Mouse (Mus musculus) spleen, postnatal 0 days (tissue): ENCODE data around the gene Trp53rka. TPM values are rescaled to one million over a fixed set of nuclear protein-coding genes. Genes with fewer than 3 reads are reported as not detected.

Experiments used
- polyA plus RNA-seq: library from polyadenylated mRNA; unstranded; fragments of >200 nt; fragmentation: Nextera tagmentation; extraction: Ambion mirVana; gene quantifications from 2 replicates; pipeline ENCODE4 v1.2.1, GENCODE M21; 2015

The Trp53rka gene
- polyA plus RNA-seq = 10.9 and 14.4 TPM in 2 replicates

DNA sequence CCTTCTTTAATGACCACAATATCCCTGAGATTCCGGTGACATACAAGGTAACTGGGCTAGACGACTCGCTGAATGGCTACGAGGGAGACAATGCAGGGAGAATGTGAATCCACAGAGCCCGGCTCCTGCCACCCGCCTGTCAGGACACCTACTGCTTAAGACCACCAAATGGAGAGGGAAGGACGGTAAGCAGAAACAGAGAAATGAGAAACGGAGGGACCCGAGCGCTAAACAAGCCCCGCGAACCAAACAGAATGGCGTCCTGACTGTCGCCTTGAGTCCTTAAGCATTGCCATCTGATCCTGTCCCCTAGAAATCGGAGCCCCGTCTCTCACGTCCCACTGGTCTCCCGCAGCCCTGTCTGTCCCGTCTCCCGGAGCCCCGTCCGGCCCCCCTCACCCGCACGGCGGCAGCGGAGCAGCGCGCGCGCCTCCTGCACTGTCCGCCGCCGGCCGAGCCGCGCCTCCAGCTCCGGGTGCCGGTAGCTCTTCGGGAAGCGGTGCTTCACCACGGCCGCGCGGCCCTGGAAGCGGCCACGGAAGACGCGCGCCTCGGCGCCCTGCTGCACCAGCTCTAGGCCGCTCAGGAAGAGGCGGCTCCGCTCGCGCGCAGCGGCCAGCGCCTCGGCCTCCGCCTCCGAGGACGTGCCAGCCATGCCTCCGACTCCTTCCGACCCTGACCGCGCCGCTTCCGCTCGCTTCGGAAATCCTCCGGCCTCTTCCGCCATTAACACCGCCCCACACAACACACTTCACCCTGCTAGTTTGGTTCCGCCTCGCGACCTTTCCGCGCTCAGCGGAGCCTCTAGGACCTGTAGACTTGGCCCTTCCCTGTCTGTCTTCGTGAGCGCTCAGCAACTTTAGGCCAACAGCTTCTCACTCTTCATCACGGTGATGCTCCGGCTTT is at the start of gene Trp53rka:
Gene Trp53rka (minus strand): TSS at position 677 of the 906 bp plus-strand sequence.

DNA sequence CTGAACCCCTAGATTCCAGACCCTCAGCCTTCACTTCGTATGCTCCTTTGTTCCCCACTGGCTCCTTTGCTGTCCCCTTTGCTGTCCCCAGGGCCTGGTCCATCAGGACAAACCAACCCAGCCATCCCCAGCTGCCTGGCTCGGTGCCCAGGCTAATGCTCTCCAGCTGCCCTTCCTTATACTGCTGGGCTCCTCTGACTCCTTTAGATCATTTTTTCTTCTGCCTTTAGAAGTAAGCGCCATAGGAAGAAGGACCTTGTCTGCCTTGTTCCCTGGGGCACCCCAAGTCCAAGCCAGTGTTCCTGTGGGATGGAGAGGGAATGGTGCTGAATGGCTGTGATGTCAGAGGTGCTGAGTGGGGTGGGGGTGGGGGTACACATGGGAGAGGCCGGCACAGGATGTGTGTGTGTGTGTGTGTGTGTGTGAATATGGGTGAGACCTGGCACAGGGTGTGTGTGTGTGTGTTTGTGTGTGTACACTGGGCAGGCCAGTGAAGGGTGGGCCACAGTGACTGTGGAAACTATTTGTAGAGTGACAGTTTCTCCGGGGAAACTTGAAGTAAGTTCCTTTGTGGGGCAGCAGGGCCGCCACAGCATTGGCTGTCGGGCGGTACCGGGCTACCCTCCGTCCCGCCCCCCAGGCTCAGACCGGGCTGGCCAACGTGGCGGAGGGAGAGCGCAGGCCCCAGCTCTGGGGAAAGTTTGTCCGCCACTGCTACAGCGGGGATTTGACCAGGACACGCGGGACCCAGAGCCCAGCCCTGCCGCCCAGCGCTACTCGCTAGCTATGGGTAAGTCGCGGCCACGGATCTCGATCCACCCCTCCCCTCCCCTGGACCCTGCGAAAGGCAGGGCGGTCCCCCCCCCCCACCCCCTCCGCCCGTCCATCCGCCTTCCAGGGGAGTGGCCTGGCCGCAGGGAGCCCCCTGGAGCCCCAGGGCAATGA is 10.4 kb upstream of the Trp53rka start, which contains the start of gene Slc2a10:
Gene Slc2a10 (plus strand): TSS at position 529 of the 945 bp plus-strand sequence.

DNA sequence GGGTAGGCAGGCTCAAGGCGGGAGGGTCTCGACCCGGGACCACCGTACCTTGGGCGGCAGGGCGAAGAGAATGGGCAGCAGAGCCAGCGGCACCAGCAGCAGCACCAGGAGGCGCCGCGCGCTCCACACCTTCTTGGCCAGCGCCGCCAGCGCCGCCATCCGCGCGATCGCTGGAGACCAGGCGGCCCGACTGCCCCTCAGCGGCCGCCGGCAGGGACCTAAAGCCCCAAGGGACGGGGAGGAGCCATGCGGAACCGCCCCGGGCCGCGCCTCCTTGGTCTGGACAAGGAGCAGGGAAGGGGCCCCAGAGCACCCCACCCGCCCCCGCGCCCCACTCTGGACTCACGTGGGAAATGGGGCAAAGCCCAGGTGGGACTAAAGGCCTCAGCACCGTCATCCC is 20.1 kb downstream of the Trp53rka start, which contains the start of gene Slc13a3:
Gene Slc13a3 (minus strand): TSS at position 228 of the 400 bp plus-strand sequence.

Other genes with a start within 250 kb of the Trp53rka start
- 32.1 and 40.9 TPM in 2 replicates for gene Slc35c2, start 205.5 kb downstream of the Trp53rka start, polyA plus RNA-seq
- gene Elmo2, start 166.8 kb downstream of the Trp53rka start, polyA plus RNA-seq = 17.8 and 23.9 TPM in 2 replicates
- 0.08 and 0.17 TPM in 2 replicates for gene Zfp663, start 124.6 kb downstream of the Trp53rka start, polyA plus RNA-seq
- 0.51 and 0.82 TPM in 2 replicates for gene Zfp334, start 105.1 kb downstream of the Trp53rka start, polyA plus RNA-seq
- 0.29 and 0.36 TPM in 2 replicates for gene Ocstamp, start 92.9 kb downstream of the Trp53rka start, polyA plus RNA-seq
- gene Slc13a3, start 20.1 kb downstream of the Trp53rka start, polyA plus RNA-seq = 0.24 and 0.45 TPM in 2 replicates
- gene Slc2a10, start 10.5 kb upstream of the Trp53rka start, polyA plus RNA-seq = 1.7 and 1.9 TPM in 2 replicates
- 0.49 and 0.84 TPM in 2 replicates for gene Eya2, start 101.7 kb upstream of the Trp53rka start, polyA plus RNA-seq